Mouse (Mus musculus) spleen, adult 2 months (tissue): Measurements from ENCODE around the gene Wnt5b. TPM values are rescaled to one million over a fixed set of nuclear protein-coding genes. Genes with fewer than 3 reads are reported as not detected.

Experiments
- DNase-seq, 2 experiments: peaks; one replicate each; pipeline versions ENCODE4 v3.0.0 to v3.0.0-alpha.2; 2012 to 2021; ENCODE audit warnings: low spot score in 2 of 2, low read depth in 1 of 2
- H3K27ac ChIP-seq: fragments of 200-500 bp; 2 replicates; pipeline ENCODE4 v1.5.1; 2012; ENCODE audit warnings: low read length, inconsistent platforms; ENCODE audit not compliant: insufficient read depth
- H3K27me3 ChIP-seq: fragments of 200-500 bp; 2 replicates; pipeline ENCODE4 v1.6.1; 2012; ENCODE audit warnings: mild to moderate bottlenecking, moderate library complexity, low read length, inconsistent platforms; ENCODE audit not compliant: control insufficient read depth, insufficient read depth
- H3K36me3 ChIP-seq: fragments of 200-500 bp; 2 replicates; pipeline ENCODE4 v1.6.1; 2012; ENCODE audit warnings: mild to moderate bottlenecking, low read length, inconsistent platforms; ENCODE audit not compliant: control insufficient read depth, insufficient read depth
- H3K4me1 ChIP-seq: fragments of 200-500 bp; 2 replicates; pipeline ENCODE4 v1.6.1; 2011; ENCODE audit warnings: inconsistent platforms; ENCODE audit not compliant: control insufficient read depth, insufficient read depth, insufficient read length
- H3K4me3 ChIP-seq: fragments of 200-500 bp; 2 replicates; pipeline ENCODE4 v1.5.1; 2011; ENCODE audit warnings: mild to moderate bottlenecking, inconsistent platforms; ENCODE audit not compliant: insufficient read depth, insufficient read length; ENCODE audit errors: extremely low read depth
- CTCF ChIP-seq: fragments of 200-500 bp; IDR thresholded peaks from 2 replicates; pipeline ENCODE4 v1.5.1; 2011; ENCODE audit warnings: mild to moderate bottlenecking, inconsistent platforms; ENCODE audit not compliant: insufficient read depth, insufficient read length, insufficient replicate concordance; ENCODE audit errors: extremely low read depth
- POLR2A ChIP-seq: fragments of 200-500 bp; IDR thresholded peaks from 2 replicates; pipeline ENCODE4 v1.6.1; 2011; ENCODE audit warnings: low read depth, low read length, inconsistent platforms
- WGBS: fragments of 180-500 bp; shearing (Covaris S2); methylation state at CpG from one replicate; pipeline ENCODE4 v1.1.7; 2018; 5-methylcytosine and 5-hydroxymethylcytosine counted together
- polyA plus RNA-seq: library from polyadenylated mRNA; depleted of rRNA; stranded (reverse); fragments of >200 nt; gene quantifications from 2 replicates; pipeline ENCODE4 v1.2.3, GENCODE M21; 2012

Gene Wnt5b
- polyA plus RNA-seq, 1 experiment: 1.3 TPM

DNA sequence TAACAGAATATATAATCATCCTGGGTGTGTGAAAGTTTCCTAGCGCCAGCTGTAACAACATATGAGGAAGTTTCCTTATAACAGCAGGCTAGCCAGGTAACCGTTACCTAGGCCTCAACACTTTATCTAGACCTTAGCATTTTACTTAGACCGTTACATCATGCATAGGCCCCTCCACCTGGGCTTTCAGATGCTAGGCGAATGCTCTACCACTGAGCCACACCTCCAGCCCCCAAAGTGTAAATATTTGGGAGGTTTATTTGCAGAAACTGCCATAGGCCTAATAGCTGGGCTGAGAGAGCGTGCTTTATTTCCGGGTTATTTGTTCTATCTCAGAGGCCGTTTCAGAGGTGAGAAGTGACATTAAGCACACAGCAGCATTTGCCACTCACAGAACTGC, 14.7 kb upstream of the Wnt5b start:
- no peaks in the 10 kb centered on the region for H3K27me3 ChIP-seq
- DNase-seq: no peak
- H3K4me1 ChIP-seq: no peaks in the 10 kb centered on the region
- WGBS: 93% methylated on average over 7 of the region's 7 CpGs
- H3K36me3 ChIP-seq: no peaks in the 10 kb centered on the region
- H3K4me3 ChIP-seq: no peak overlapping the region
- TF ChIP-seq POLR2A: no peak
- TF ChIP-seq CTCF: no peak
- H3K27ac ChIP-seq: no peak overlapping the region

DNA sequence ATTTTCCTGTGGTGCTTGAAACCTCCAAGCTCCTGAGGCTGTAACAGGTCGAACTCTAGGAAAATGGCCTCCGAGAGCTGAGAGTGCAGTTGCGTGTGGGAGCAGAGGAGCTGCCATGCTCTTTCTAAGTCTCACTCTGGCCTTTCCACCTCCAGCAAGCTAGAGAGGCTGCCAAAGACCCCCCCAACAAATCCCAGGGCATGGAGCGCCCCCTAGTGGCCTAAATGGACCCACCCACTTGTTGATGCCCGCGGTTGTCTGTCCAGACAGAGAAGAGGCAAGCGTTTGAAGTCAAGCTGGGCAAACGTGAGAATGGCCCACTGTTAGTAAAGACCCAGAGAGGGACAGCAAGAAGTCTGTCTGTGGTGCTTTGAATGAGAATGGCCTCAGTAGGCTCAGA, 10.3 kb upstream of the Wnt5b start:
- WGBS: 83% methylated on average over 8 of the region's 8 CpGs
- H3K27ac ChIP-seq: no peak overlapping the region
- H3K36me3 ChIP-seq: no peaks in the 10 kb centered on the region
- no peaks in the 10 kb centered on the region for H3K4me1 ChIP-seq
- no peak for TF ChIP-seq POLR2A
- no peak for TF ChIP-seq CTCF
- no peaks in the 10 kb centered on the region for H3K27me3 ChIP-seq
- no peak for DNase-seq
- H3K4me3 ChIP-seq: no peak overlapping the region

DNA sequence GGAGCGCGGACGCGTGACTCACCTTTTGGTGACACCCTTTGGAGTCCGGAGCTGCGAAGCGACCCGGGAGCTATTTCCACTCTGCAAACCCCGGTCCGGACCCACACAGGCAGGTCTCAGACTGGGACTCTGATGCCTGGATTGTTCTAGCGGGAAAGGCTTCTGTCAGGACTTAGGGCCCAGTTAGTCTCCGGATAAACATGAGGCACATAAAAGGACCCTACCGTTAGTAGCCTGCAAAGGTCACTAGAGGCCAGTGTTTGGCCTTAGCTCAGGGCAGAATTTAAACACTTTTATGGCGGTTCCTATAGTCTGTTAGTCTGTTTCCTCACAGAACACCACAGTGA, 344 bp upstream of the Wnt5b start:
- H3K36me3 ChIP-seq: no peaks in the 10 kb centered on the region
- no peak for TF ChIP-seq CTCF
- TF ChIP-seq POLR2A: no peak
- H3K4me1 ChIP-seq: peaks cover 4% of the 10 kb centered on the region; the same call in 1 of the 2 replicates
- H3K4me3 ChIP-seq: peak overlapping the region; percentile 41; the same call in 1 of the 2 replicates
- WGBS: 9% methylated on average over 14 of the region's 14 CpGs
- no peak for DNase-seq
- H3K27ac ChIP-seq: no peak overlapping the region
- H3K27me3 ChIP-seq: peaks cover 11% of the 10 kb centered on the region

DNA sequence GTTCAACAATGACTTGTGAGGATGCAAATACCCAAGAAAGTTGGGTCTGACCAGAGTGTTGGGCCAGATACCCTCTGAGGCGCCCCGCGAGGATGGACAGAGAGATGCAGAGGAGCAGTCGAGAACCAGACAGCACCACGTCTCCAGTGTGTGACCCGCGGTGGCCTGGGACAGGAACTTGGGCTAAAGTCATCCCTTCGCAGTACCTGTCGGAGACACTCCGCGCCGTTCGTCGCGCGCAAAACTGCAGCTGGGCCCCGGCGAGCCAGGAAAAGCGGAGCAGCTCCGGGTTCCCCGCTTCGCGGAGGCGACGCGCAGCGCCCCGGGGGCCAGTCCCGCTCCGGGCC, 718 bp downstream of the Wnt5b start:
- H3K4me1 ChIP-seq: peaks cover 4% of the 10 kb centered on the region; the same call in 1 of the 2 replicates
- no peak for TF ChIP-seq CTCF
- TF ChIP-seq POLR2A: no peak
- H3K36me3 ChIP-seq: no peaks in the 10 kb centered on the region
- 4% methylated on average over 30 of the region's 30 CpGs for WGBS
- no peak for DNase-seq
- peak overlapping the region; percentile 47; the same call in 1 of the 2 replicates for H3K4me3 ChIP-seq
- peaks cover 11% of the 10 kb centered on the region for H3K27me3 ChIP-seq
- no peak overlapping the region for H3K27ac ChIP-seq

DNA sequence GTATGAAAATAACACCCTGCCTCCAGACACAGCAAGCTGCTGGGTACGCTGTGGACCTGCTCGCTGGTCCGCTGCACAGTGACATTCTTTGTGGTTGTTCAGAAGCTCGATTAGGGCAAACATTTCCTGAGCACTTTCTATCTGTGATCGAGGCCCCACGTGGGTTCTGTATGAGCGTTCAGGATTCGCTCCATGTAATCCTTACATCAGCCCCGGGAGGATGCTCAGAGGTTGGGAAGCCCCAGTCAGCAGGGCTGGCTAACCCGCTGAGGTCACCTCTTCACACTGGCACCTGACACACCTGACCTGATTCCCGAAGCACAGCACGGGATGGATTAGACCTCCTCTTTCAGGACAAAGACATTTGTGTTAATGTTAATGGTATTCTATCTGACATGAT, 8.3 kb downstream of the Wnt5b start:
- Histone ChIP-seq H3K27me3 (no peaks in the 10 kb centered on the region), H3K27ac (no peak overlapping the region), H3K4me1 (no peaks in the 10 kb centered on the region), H3K4me3 (no peak overlapping the region), H3K36me3 (no peaks in the 10 kb centered on the region)
- no peak for DNase-seq
- no peak for TF ChIP-seq POLR2A
- TF ChIP-seq CTCF: no peak
- whole genome bisulfite sequencing: 75% methylated on average over 12 of the region's 12 CpGs

DNA sequence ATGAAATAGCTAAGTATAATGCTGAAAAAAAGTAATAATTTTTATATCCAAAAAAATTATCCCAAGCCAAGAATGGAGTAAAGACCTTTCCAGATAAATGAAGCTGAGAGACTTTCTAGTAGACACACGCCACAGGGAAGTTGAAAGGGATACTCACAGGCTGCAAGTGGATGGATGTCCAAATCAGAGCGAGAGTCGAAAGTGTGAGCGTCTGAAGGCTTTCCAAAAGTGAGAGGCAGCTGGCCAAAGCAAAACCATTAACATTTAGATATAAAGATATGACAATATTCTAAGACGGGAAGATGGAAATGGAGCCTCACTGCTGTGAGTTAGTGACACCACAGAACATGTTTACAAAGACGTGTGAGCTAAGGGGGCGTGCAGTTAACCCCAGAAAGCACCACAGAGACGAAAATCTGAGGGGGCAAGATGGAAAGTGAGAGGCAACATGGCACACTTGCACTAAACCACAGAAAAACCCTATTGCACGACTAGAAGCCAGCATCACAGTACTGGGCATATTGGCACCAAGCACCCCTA, 10.9 kb downstream of the Wnt5b start:
- Histone ChIP-seq H3K27me3 (no peaks in the 10 kb centered on the region), H3K36me3 (no peaks in the 10 kb centered on the region), H3K4me3 (no peak overlapping the region), H3K27ac (no peak overlapping the region), H3K4me1 (no peaks in the 10 kb centered on the region)
- 79% methylated on average over 9 of the region's 9 CpGs for WGBS
- TF ChIP-seq POLR2A (no peak), CTCF (no peak)
- no peak for DNase-seq

DNA sequence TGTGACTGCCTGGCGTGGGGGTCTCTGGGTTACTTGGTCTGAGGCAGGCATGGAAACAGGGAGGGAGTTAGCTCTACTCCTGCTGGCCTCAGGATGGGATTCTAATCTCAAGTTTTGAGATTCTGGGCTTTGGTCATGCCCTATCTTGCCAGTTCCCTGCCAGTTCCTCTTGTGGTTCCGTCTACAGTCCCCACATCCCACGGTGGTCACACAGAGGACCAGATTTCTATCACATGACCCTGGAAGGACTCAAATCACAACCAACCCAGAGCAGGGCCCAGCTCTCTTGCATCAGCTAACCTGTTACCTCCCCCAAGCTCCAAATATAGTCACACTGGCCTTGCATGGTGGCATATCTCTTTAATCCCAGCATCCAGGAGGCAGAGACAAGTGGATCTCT, 14.5 kb downstream of the Wnt5b start:
- WGBS: 53% methylated on average over 3 of the region's 3 CpGs
- TF ChIP-seq POLR2A (no peak), CTCF (no peak)
- no peak for DNase-seq
- Histone ChIP-seq H3K4me1 (no peaks in the 10 kb centered on the region), H3K4me3 (no peak overlapping the region), H3K27me3 (no peaks in the 10 kb centered on the region), H3K36me3 (no peaks in the 10 kb centered on the region), H3K27ac (no peak overlapping the region)
